Mouse (Mus musculus) CH12.LX (cell line): ENCODE data around the gene Zkscan5. TPM values are rescaled to one million over a fixed set of nuclear protein-coding genes. Genes with fewer than 3 reads are reported as not detected.

Experiments used
- DNase-seq: peaks from one replicate; pipeline ENCODE4 v3.0.0-alpha.2; 2013; ENCODE audit errors: extremely low read depth
- H3K27ac ChIP-seq: 2 replicates; pipeline ENCODE4 v1.5.1; 2012; ENCODE audit warnings: low read depth, mild to moderate bottlenecking, control low read depth, moderate library complexity; ENCODE audit not compliant: insufficient read depth
- H3K27me3 ChIP-seq: replicated peaks from 2 replicates; pipeline ENCODE3; 2012; ENCODE audit warnings: inconsistent platforms
- H3K36me3 ChIP-seq, 2 experiments: replicated peaks in 1 of 2; 2 replicates each; pipeline versions ENCODE3 to v1.6.1; 2012; ENCODE audit warnings: inconsistent platforms in 1 of 2, low read length in 1 of 2, mild to moderate bottlenecking in 1 of 2, mixed read lengths in 1 of 2, moderate library complexity in 1 of 2; ENCODE audit not compliant: control insufficient read depth in 1 of 2, insufficient read depth in 1 of 2
- H3K4me1 ChIP-seq, 2 experiments: 2 replicates each; pipeline ENCODE4 v1.6.1; 2012; ENCODE audit warnings: inconsistent platforms in 1 of 2, moderate library complexity in 1 of 2; ENCODE audit not compliant: insufficient read depth in 2 of 2, control insufficient read depth in 1 of 2
- H3K4me2 ChIP-seq: 2 replicates; pipeline ENCODE4 v1.6.1; 2012; ENCODE audit warnings: low read depth, mild to moderate bottlenecking, control low read depth; ENCODE audit not compliant: poor library complexity, insufficient read depth, severe bottlenecking
- H3K4me3 ChIP-seq, 3 experiments: fragments of 150-350 bp in 1 of 3; sonication (generic) in 1 of 3; replicated peaks in 1 of 3; 2 replicates each; pipeline versions ENCODE3 to v1.5.1; 2011 to 2012; ENCODE audit warnings: low read depth in 2 of 3, low read length in 2 of 3, mild to moderate bottlenecking in 2 of 3, moderate library complexity in 2 of 3, control low read depth in 1 of 3, improper control_type of control experiment in 1 of 3, inconsistent platforms in 1 of 3, mixed read lengths in 1 of 3; ENCODE audit not compliant: poor library complexity in 1 of 3
- H3K79me2 ChIP-seq: replicated peaks from 2 replicates; pipeline ENCODE4 v1.6.1; 2012; ENCODE audit warnings: mild to moderate bottlenecking, moderate library complexity; ENCODE audit not compliant: control insufficient read depth, poor library complexity, insufficient read depth, severe bottlenecking; ENCODE audit errors: extremely low read depth
- H3K9ac ChIP-seq: 2 replicates; pipeline ENCODE4 v1.6.1; 2012; ENCODE audit warnings: low read depth, mild to moderate bottlenecking, control low read depth, moderate library complexity; ENCODE audit not compliant: insufficient read depth
- H3K9me3 ChIP-seq: replicated peaks from 2 replicates; pipeline ENCODE3; 2012; ENCODE audit warnings: low read length, inconsistent platforms, mixed read lengths
- BHLHE40 ChIP-seq: IDR thresholded peaks from 2 replicates; pipeline ENCODE4 v1.6.1; 2011; ENCODE audit warnings: mild to moderate bottlenecking, low read depth, low read length, improper control_type of control experiment
- CHD2 ChIP-seq: IDR thresholded peaks from 2 replicates; pipeline ENCODE4 v1.6.1; 2011; ENCODE audit warnings: low read length, improper control_type of control experiment
- CTCF ChIP-seq, 2 experiments: IDR thresholded peaks in 1 of 2; conservative IDR thresholded peaks in 1 of 2; 2 replicates each; pipeline ENCODE4 v1.5.1; 2011 to 2012; ENCODE audit warnings: low read depth in 2 of 2, low read length in 2 of 2, improper control_type of control experiment in 1 of 2, inconsistent platforms in 1 of 2, mild to moderate bottlenecking in 1 of 2, moderate library complexity in 1 of 2
- E2F4 ChIP-seq: IDR thresholded peaks from 2 replicates; pipeline ENCODE4 v1.6.1; 2011; ENCODE audit warnings: low read depth, low read length, improper control_type of control experiment; ENCODE audit not compliant: insufficient replicate concordance
- EP300 ChIP-seq: IDR thresholded peaks from 2 replicates; pipeline ENCODE4 v1.6.1; 2011; ENCODE audit warnings: low read length, improper control_type of control experiment
- KAT2A ChIP-seq: IDR thresholded peaks from 2 replicates; pipeline ENCODE4 v1.6.1; 2012; ENCODE audit warnings: low read length, improper control_type of control experiment, inconsistent platforms; ENCODE audit not compliant: insufficient replicate concordance
- MAFK ChIP-seq: IDR thresholded peaks from 2 replicates; pipeline ENCODE4 v1.6.1; 2011; ENCODE audit warnings: low read length, improper control_type of control experiment; ENCODE audit not compliant: insufficient replicate concordance
- MAX ChIP-seq: IDR thresholded peaks from 2 replicates; pipeline ENCODE4 v1.6.1; 2011; ENCODE audit warnings: low read length, improper control_type of control experiment
- MAZ ChIP-seq: IDR thresholded peaks from 2 replicates; pipeline ENCODE4 v1.6.1; 2012; ENCODE audit warnings: low read depth, mild to moderate bottlenecking, inconsistent platforms, low read length, improper control_type of control experiment, moderate library complexity
- MXI1 ChIP-seq: IDR thresholded peaks from 2 replicates; pipeline ENCODE4 v1.6.1; 2011; ENCODE audit warnings: mild to moderate bottlenecking, low read depth, low read length, improper control_type of control experiment
- MYC ChIP-seq: IDR thresholded peaks from 2 replicates; pipeline ENCODE4 v1.6.1; 2011; ENCODE audit warnings: low read depth, mild to moderate bottlenecking, improper control_type of control experiment, low read length
- NELFE ChIP-seq: IDR thresholded peaks from 2 replicates; pipeline ENCODE4 v1.6.1; 2011; ENCODE audit warnings: low read depth, low read length, improper control_type of control experiment
- POLR2A ChIP-seq: IDR thresholded peaks from 2 replicates; pipeline ENCODE4 v1.6.1; 2011; ENCODE audit warnings: low read depth, mild to moderate bottlenecking, improper control_type of control experiment, low read length
- POLR2AphosphoS2 ChIP-seq: IDR thresholded peaks from 2 replicates; pipeline ENCODE4 v1.6.1; 2011; ENCODE audit warnings: low read depth, low read length, improper control_type of control experiment
- RAD21 ChIP-seq: IDR thresholded peaks from 2 replicates; pipeline ENCODE4 v1.6.1; 2011; ENCODE audit warnings: low read depth, mild to moderate bottlenecking, low read length, improper control_type of control experiment, moderate library complexity
- RCOR1 ChIP-seq: conservative IDR thresholded peaks from 2 replicates; pipeline ENCODE4 v1.6.1; 2012; ENCODE audit warnings: low read depth, mild to moderate bottlenecking, inconsistent platforms, low read length, improper control_type of control experiment
- SIN3A ChIP-seq: IDR thresholded peaks from 2 replicates; pipeline ENCODE4 v1.6.1; 2012; ENCODE audit warnings: low read length, improper control_type of control experiment, inconsistent platforms
- TBP ChIP-seq: conservative IDR thresholded peaks from 2 replicates; pipeline ENCODE4 v1.6.1; 2011; ENCODE audit warnings: low read depth, low read length, improper control_type of control experiment
- TCF12 ChIP-seq: IDR thresholded peaks from 2 replicates; pipeline ENCODE4 v1.6.1; 2014; ENCODE audit warnings: low read depth, mild to moderate bottlenecking, inconsistent platforms, low read length, improper control_type of control experiment
- ZKSCAN1 ChIP-seq: IDR thresholded peaks from 2 replicates; pipeline ENCODE4 v1.6.1; 2012; ENCODE audit warnings: low read depth, inconsistent platforms, low read length, improper control_type of control experiment, borderline replicate concordance
- ZNF384 ChIP-seq: IDR thresholded peaks from 2 replicates; pipeline ENCODE4 v1.6.1; 2012; ENCODE audit warnings: low read depth, low read length, improper control_type of control experiment, inconsistent platforms
- dilution Hi-C: fragments of 300-500 bp; cut with MboI; formaldehyde crosslinking; loops from 2 replicates; pipeline ENCODE4 v1.14.3; 2020; ENCODE audit warnings: low sequenced_read_pairs; ENCODE audit not compliant: extremely low pct_unique_long_range_greater_than_20kb, extremely low pct_ligation_motif_present
- in situ Hi-C: fragments of 300-500 bp; cut with MboI; formaldehyde crosslinking; loops from 3 replicates; pipeline ENCODE4 v1.14.3; 2019; ENCODE audit warnings: low sequenced_read_pairs, low pct_ligation_motif_present, low pct_unique_long_range_greater_than_20kb, mixed read lengths
- polyA plus RNA-seq: library from polyadenylated mRNA; unstranded; fragments of >175 nt; gene quantifications from 2 replicates; pipeline ENCODE4 v1.2.1, GENCODE M21; 2012; ENCODE audit warnings: low read depth; ENCODE audit not compliant: insufficient read length
- total RNA-seq, 2 experiments: library from RNA; depleted of rRNA; stranded (reverse); fragments of 300-350 nt in 1 of 2; fragments of >200 nt in 1 of 2; gene quantifications; 2 replicates each; pipeline ENCODE4 v1.2.3; 2012 to 2014

The Zkscan5 gene
- total and polyA plus RNA-seq, 3 experiments = 5.0 to 5.6 (median 5.3) TPM

GRCm38 (mm10) chr5:145218206-145218605, 13.8 kb downstream of the Zkscan5 start:
- Histone ChIP-seq H3K4me3 (no peak overlapping the region), H3K27me3 (no peaks in the 10 kb centered on the region), H3K79me2 (no peaks in the 10 kb centered on the region), H3K9me3 (no peaks in the 10 kb centered on the region), H3K4me1 (no peaks in the 10 kb centered on the region), H3K27ac (no peak overlapping the region), H3K4me2 (no peak overlapping the region), H3K9ac (no peak overlapping the region), H3K36me3 (peaks cover 29 to 68% of the 10 kb centered on the region in 2 experiments)
- dilution Hi-C loops (no loop called here), in situ Hi-C loops (no loop called here)
- DNase-seq = no peak
- no peak for TF ChIP-seq ZNF384

GRCm38 (mm10) chr5:145218671-145219070, 14.3 kb downstream of the Zkscan5 start:
- Histone ChIP-seq H3K9me3 (no peaks in the 10 kb centered on the region), H3K27me3 (no peaks in the 10 kb centered on the region), H3K79me2 (no peaks in the 10 kb centered on the region), H3K4me2 (no peak overlapping the region), H3K27ac (no peak overlapping the region), H3K4me1 (no peaks in the 10 kb centered on the region), H3K36me3 (peaks cover 29 to 64% of the 10 kb centered on the region in 2 experiments), H3K4me3 (no peak overlapping the region), H3K9ac (no peak overlapping the region)
- TF ChIP-seq RCOR1 = no peak
- TF ChIP-seq E2F4 = no peak
- TF ChIP-seq MYC = no peak
- no peak for TF ChIP-seq MAFK
- no peak for TF ChIP-seq MAZ
- no peak for TF ChIP-seq SIN3A
- no peak for TF ChIP-seq CHD2
- no peak for TF ChIP-seq TCF12
- no peak for TF ChIP-seq NELFE
- no peak for TF ChIP-seq POLR2A
- TF ChIP-seq BHLHE40 = no peak
- no peak for TF ChIP-seq EP300
- no peak for DNase-seq
- dilution Hi-C loops (no loop called here), in situ Hi-C loops (no loop called here)

- Histone ChIP-seq H3K4me2 (no peak overlapping the region), H3K4me1 (no peaks in the 10 kb centered on the region), H3K79me2 (no peaks in the 10 kb centered on the region), H3K9ac (no peak overlapping the region), H3K4me3 (no peak overlapping the region), H3K27me3 (no peaks in the 10 kb centered on the region), H3K36me3 (peaks cover 27 to 52% of the 10 kb centered on the region in 2 experiments), H3K27ac (no peak overlapping the region), H3K9me3 (no peaks in the 10 kb centered on the region)
- in situ Hi-C loops = no loop called here
- no peak for DNase-seq
- no peak for TF ChIP-seq MYC
- TF ChIP-seq NELFE = no peak
- no peak for TF ChIP-seq RCOR1
- no peak for TF ChIP-seq RAD21
- no peak for TF ChIP-seq POLR2AphosphoS2
- TF ChIP-seq ZNF384 = no peak
- no peak for TF ChIP-seq MXI1
- TF ChIP-seq KAT2A = no peak
- TF ChIP-seq CTCF (conservative IDR thresholded peaks at IDR 0.05 in 1 of 2, IDR thresholded peaks at IDR 0.05 in 1 of 2; ENCODE audit: low read depth in 2 of 2, low read length in 2 of 2) = no peak
- TF ChIP-seq MAX = no peak
- no peak for TF ChIP-seq ZKSCAN1
- TF ChIP-seq MAZ = no peak
- no peak for TF ChIP-seq POLR2A
- TF ChIP-seq MAFK = no peak
- TF ChIP-seq TBP = no peak
- dilution Hi-C loops = no loop called here
These were observed 15.6 kb downstream of the Zkscan5 start for GRCm38 (mm10) chr5:145219981-145220380.
